Mouse (Mus musculus): ENCODE results near the gene Trcg1.

Gene Trcg1

GRCm38 (mm10) chr9:57232341-57232940 lies 3.9 kb upstream of the Trcg1 start:
- in situ Hi-C loops (cut with MboI; ENCODE audit: low sequenced_read_pairs), result no loop called here

DNA sequence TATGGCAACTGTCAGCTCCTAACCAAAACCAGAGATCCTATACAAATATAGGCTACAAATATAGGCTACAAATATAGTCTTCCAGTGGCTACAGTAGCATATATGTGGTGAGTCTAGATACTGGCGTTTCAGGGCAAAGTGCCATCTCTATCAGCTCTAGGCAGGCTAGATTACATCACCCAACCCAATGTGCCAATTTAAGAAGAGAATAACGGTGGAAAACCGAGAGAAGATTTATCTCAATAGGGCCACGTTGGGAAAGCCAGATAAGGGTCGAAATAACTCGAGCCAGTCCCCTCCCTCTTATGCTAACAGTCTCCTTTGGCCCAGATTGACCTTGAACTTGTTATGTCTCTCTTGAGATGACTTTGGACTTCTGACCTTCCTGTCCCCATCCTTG lies 3.2 kb upstream of the Trcg1 start:
- in situ Hi-C loops (cut with MboI; ENCODE audit: low sequenced_read_pairs), result no loop called here

DNA sequence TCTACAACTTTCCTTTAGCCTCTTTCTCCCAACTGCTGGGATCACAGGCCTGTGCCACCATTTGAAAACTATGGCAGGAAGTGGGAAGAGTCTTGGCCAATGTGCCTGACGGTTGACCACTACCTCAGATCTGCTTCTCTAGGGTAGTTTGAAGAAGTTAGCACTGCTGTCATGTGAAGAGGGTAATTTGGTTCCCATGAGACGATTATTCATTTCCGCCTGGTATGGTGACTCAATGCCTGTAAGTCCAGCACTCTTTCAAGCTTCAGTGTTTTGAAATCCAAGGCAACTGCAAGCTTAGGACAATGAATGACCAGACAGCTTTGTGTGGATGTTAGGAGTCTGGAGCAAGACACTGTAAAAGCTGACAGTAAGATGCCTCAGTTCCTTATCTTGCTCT lies 2.6 kb upstream of the Trcg1 start:
- in situ Hi-C loops (cut with MboI; ENCODE audit: low sequenced_read_pairs), result no loop called here

DNA sequence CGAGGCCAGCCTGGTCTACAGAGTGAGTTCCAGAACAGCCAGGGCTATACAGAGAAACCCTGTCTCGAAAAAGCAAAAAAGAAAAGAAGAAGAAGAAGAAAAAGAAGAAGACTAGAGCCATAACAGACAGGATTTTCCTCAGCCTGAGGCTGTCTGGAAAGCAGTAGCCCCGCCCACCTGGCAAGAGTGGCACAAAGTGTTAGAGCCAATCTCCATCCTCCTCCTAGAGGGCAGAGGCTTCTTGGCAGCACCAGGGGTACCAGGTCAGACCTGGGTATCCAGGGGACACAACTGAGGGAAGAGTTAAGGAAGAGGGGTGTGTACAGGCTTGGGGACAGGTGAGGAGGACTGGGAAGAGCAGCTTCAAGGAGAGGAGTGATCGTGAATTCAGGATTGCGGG lies 1.3 kb downstream of the Trcg1 start:
- in situ Hi-C loops (cut with MboI; ENCODE audit: low sequenced_read_pairs), result no loop called here

DNA sequence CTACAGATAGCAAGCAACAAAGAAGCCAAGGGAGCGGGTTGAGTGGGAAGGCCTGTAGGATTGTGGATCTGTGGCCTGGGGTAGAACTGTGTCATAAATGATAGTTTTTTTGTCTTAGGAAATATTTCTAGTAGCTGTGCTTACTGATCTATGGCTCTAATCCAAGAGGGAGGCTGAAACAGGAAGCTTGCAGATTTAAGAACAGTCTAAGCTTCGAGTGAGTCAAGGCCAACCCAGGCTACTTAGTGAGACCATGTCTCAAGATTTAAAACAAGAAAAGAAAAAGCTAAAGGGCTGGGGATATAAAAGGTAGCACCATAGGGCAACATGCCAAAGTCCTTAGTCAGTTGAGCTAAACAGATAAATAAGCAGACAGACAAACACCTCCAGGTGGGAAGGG lies 1.9 kb downstream of the Trcg1 start:
- in situ Hi-C loops (cut with MboI; ENCODE audit: low sequenced_read_pairs), result no loop called here

- in situ Hi-C loops (cut with MboI; ENCODE audit: low sequenced_read_pairs), result no loop called here
Measured at GRCm38 (mm10) chr9:57241111-57241510, 4.8 kb downstream of the Trcg1 start.

DNA sequence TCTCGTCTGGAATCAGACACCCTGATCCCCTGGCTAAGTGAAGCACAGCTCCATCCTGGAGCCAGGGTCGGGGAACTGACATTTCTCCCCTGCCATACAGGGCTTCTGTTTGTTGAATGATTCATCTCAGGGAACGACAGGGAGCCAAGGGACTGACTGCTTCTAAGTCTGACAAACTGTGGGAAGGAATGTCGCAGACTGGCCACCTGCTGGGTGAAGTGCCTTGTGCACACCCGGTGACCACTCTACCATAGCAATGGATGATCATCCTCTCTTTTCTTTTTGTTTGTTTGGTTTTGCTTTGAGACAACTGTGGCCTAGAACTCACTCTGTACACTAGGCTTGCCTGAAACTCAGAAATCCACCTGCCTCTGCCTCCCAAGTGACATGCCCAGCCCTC lies 6.6 kb downstream of the Trcg1 start:
- in situ Hi-C loops (cut with MboI; ENCODE audit: low sequenced_read_pairs), result no loop called here

DNA sequence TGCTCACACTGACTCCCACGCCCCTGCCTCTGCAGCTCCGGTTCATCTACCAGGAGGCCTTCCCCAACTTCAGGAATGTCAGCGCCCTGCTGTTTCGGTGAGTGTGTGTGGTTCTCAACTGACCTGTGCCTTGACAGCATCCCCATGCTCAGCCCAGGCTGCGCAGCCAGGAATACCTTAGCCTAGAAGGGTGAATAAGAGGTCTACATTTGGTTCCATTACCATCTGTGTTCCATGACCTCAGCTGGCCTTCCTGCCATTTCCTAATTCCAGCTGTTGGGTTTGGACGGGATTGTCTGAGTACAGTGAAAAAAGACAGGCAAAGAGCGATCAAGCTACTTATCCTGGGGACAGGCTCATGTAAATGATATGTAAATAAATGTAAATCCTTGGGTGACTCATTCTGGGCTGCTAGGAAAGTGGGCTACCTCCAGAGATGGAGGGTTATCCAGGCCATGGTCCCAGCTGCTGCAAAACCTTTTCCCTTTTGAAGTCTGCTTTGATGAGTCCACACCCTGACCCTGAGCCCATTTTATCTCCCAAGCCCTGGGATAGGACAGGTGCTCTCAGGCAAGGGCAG lies 7.8 kb downstream of the Trcg1 start:
- in situ Hi-C loops (cut with MboI; ENCODE audit: low sequenced_read_pairs), result no loop called here

GRCm38 (mm10) chr9:57246482-57246881 lies 10.1 kb downstream of the Trcg1 start:
- in situ Hi-C loops (cut with MboI; ENCODE audit: low sequenced_read_pairs), result no loop called here

DNA sequence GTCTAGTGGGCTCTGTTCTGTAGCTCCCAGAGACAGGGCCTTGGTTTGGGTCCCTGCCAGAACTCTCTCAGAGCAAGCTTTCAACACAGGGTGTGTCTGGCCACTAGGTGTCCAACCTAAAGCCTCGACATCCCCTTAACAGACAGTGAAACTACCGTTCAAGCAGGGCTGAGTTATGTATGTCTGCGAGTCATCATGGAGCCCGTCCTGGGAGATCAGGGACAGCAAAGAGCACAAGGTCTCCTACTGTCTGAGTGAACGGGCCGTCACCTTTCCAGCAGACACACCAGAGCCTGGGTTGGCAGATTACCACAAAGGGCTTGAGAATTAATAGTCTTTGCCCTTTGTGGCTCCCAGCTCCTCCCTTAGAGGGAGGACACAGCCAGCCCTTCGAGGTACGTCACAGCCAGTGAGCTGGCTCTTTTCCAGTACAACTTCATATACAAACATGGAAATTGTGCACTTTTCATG lies 10.9 kb downstream of the Trcg1 start:
- in situ Hi-C loops (cut with MboI; ENCODE audit: low sequenced_read_pairs), result no loop called here

GRCm38 (mm10) chr9:57248030-57248942 lies 11.9 kb downstream of the Trcg1 start:
- in situ Hi-C loops (cut with MboI; ENCODE audit: low sequenced_read_pairs), result no loop called here

DNA sequence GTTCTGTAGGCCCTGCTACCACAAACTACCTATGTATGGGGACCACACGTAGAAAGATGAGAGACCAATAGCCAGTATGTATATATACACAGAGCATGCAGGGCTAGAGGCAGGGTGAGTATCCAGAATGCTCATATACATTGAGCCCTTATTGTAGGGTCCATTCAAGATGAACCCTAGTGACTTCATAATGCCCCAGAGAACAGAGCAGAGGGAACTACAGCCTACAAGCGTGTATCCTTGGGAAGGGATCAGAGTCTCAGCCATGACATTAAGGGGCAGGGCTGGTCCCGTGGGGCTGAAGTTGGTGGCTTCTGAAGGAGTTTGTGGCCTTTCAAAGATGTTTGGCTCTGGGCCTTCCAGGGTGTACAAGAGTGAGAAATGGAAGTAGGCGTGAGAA lies 13.7 kb downstream of the Trcg1 start:
- in situ Hi-C loops (cut with MboI; ENCODE audit: low sequenced_read_pairs), result loop anchor here (10.0 kb wide), 1 partner anchor 185 kb away; no protein-coding TSS in a partner anchor

GRCm38 (mm10) chr9:57251139-57251538 lies 14.8 kb downstream of the Trcg1 start:
- in situ Hi-C loops (cut with MboI; ENCODE audit: low sequenced_read_pairs), result loop anchor here (10.0 kb wide), 1 partner anchor 184 kb away; no protein-coding TSS in a partner anchor

- in situ Hi-C loops (cut with MboI; ENCODE audit: low sequenced_read_pairs), result loop anchor here (10.0 kb wide), 1 partner anchor 181 kb away; no protein-coding TSS in a partner anchor
Measured at GRCm38 (mm10) chr9:57254061-57254460, 17.7 kb downstream of the Trcg1 start.

- in situ Hi-C loops (cut with MboI; ENCODE audit: low sequenced_read_pairs), result loop anchor here (10.0 kb wide), 1 partner anchor 180 kb away; no protein-coding TSS in a partner anchor
Measured at GRCm38 (mm10) chr9:57254823-57255495, 18.6 kb downstream of the Trcg1 start.

- in situ Hi-C loops (cut with MboI; ENCODE audit: low sequenced_read_pairs), result loop anchor here (10.0 kb wide), 1 partner anchor 178 kb away; no protein-coding TSS in a partner anchor
Measured at GRCm38 (mm10) chr9:57256309-57256708, 20.0 kb downstream of the Trcg1 start.

GRCm38 (mm10) chr9:57256861-57257260 lies 20.5 kb downstream of the Trcg1 start:
- in situ Hi-C loops (cut with MboI; ENCODE audit: low sequenced_read_pairs), result loop anchor here (10.0 kb wide), 1 partner anchor 178 kb away; no protein-coding TSS in a partner anchor

DNA sequence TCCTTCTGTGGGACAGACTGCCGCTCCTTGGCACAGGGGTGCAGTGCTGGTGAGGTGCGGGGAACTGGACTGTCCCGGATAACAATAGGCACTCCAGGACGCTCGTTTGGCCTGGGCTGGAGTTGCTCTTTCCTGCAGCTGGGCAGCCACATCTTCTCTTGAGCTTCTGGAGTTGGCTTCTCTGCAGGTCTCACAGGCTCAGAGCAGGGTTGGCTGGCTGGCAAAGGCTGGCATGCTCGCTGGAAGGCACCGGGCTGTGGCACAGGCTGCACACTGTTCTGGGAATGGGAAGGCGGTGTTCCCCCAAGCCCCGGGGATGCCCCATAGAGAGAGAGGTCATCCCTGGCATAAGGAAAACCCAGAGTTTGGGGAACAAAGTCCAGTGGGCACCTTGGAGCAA lies 21.3 kb downstream of the Trcg1 start:
- in situ Hi-C loops (cut with MboI; ENCODE audit: low sequenced_read_pairs), result loop anchor here (10.0 kb wide), 1 partner anchor 177 kb away; no protein-coding TSS in a partner anchor

GRCm38 (mm10) chr9:57259736-57260135 lies 23.4 kb downstream of the Trcg1 start:
- in situ Hi-C loops (cut with MboI; ENCODE audit: low sequenced_read_pairs), result loop anchor here (10.0 kb wide), 1 partner anchor 175 kb away; no protein-coding TSS in a partner anchor

DNA sequence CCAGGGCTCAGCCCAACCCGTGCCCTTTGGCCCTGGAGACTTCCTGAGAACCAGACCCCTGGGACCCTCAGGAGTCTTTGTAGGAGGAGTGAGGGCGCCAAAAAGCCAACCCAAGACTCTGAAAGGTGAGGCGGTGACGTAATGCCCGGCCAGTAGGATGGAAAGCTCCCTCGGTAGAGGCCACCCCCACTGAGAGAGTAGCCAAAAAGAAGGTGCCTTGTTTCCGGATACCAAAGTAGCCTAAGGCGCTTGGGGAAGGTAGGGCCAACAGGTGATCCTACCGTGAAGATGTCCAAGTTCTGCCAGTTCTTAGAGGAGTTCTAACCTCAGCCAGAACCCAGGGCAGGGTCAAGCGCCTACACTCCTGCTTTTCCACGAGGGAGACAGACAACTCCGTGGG lies 24.6 kb downstream of the Trcg1 start:
- in situ Hi-C loops (cut with MboI; ENCODE audit: low sequenced_read_pairs), result no loop called here

- in situ Hi-C loops (cut with MboI; ENCODE audit: low sequenced_read_pairs), result no loop called here
Measured at GRCm38 (mm10) chr9:57261516-57261912, 25.2 kb downstream of the Trcg1 start.

Measured in CH12F3 (cell line).